Mouse (Mus musculus): ENCODE measurements at regions not wholly inside any gene's neighbourhood (a gene's known extent, or its start where the extent isn't known, plus 50 kb on each side); places are given as distances from the start of the nearest gene placed in this dataset.

DNA sequence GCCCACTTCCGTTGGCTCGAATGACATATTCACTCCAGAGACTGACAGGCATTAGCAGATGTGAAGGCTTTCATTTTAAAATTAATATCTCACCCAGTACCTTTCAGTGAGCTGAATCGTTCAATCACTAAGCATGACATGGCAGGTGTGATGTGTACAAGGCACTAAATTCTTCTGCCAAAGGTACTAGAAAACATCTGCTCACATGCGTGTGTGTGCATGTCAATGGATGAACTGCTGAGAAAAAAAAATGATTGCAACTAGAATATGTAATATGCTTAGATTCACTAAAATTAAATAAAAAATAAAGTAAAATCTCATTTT is 191.6 kb upstream of the Mageb18 start:
- no peak for DNase-seq

DNA sequence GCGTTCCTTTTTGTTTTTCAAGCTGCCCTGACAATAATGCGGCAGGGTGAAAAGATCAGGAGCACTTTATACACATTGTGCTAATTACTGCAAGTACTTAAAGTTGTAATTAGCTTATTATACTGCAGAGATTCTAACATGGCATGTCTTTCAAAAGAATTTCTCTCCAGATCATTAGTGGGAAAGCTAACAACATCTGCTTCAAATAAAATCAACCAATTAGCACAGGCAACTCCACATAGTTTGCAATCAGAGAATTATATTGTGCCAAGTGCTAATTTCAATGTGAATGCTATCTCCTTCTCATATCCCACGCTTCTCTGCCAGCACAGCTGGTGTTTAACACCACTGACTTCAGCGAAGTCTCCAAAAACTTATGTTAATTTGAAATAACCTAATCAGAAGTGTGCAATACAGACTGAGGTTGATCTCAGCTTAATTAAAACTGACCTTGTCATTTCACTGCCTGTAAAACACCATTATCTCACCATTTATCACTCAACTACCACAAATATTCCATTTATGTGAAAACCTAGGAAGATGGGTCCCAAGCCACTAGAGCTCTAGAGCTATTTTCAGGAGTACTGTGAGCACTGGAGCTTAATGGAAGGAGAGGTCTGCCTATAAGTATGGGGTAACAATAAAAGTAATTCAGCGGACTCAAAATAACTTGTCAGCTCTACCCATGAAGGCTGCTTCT is 191.1 kb upstream of the Mageb18 start:
- no peak for DNase-seq

DNA sequence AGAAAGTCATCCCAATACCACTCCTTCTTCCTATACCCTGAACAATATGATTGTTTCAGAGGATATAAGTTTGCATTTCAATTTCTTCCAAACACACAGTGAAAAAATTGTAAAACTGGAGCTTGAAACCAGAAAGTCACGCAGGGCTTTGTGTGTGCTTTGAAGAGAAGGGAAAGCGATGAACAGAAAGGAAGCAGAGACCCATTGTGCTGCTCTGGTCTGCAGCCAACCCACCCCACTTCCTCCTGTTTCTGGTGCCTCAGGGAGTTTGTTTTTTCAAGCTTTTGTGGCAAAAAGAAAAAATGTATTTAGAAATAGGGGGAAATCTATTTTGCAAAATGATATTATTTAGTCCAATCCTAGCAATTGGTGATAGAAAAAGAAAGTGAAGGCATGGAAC is 187.4 kb upstream of the Mageb18 start:
- DNase-seq: no peak

DNA sequence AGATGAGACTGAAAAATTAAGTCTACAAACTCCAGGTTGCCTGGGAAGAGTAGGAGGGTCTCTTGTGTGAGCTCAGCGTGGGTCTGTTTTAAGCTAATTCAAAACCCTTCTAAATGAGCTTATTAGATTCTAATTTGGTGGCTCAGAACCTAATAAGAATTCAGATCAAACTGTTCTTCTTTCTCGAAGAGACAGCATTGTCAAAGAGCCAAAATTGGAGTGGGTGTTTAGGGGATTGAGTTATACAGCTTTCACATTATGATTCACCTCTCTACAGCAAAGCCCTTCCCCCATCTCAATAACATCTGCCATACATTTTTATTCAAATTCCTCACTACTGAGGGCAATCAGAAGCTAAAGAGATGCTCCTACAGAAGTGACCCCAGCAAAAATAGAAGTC is 140.7 kb upstream of the Mageb18 start:
- no peak for DNase-seq

DNA sequence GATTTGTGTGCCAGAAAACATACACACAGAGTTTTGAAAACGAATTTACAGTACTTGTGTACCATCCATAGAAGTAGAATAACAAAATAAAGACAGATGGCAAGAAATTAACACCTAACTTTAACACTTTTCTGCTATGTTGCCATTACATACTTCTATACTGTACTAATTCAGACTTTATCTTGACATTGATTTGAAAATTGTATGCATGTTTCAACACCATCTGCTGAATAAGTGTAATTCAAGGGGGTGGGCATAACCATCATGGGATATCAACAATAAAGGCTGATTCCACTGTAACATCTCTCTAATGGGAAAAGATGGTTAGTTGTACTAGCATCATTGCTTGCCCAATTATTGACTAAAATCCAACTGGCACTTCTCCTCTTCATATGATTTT is 110.9 kb upstream of the Mageb18 start:
- DNase-seq: no peak

DNA sequence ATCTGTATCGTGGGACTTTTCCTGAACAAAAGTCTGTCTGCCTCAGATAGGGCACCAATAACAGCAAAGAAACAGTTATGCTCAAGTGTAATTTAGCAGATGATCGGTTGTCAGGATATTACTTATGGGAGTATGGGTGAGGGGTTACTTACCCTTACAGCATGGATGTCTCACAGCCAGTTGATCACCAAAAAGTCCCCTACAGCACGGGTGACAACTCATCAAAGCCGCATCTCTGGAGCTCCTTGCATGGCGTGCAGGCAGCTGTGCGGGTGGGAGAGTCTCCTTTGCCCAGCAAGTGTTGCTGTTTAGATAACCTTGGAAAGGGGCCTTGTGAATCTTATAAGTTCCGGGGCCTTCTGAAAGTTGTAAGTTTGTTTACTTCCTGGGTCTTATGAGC is 80.4 kb upstream of the Mageb18 start:
- peak; percentile 1 for DNase-seq

DNA sequence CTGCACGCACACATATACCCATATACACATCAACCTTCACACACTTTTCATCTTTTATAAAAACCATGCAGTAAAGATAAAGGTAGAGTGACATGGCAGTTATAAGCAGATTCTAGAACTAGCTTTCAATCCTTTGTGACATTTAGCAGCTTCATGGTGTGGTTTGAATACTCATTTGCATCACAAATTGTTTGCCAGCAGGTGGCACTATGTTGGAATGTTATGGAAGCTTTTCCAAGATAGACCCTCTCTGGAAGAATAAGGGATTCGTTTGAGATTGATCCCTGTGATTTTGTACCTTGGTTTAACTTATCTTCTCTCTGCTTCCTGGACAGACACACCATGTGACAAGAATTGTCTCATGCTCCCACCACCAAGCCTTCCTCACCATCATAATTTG is 61.8 kb upstream of the Mageb18 start:
- DNase-seq: peak; percentile 2

All from lung, postnatal 10 days (tissue).